Mouse (Mus musculus): ENCODE measurements around the gene Isca2.

- TF ChIP-seq CTCF (IDR thresholded peaks at IDR 0.05; ENCODE audit: borderline replicate concordance, extremely low read depth, insufficient read depth, insufficient read length), result 0 out of 2 replicates have a peak, but pooled peaks have one; percentile 4
- no peak for TF ChIP-seq POLR2A (IDR thresholded peaks at IDR 0.05; ENCODE audit: borderline replicate concordance, extremely low read depth, insufficient read depth, insufficient read length, poor library complexity, severe bottlenecking)
Measured at GRCm38 (mm10) chr12:84813773-84814172, 40.7 kb downstream of the Isca2 start.
